Mouse (Mus musculus): ENCODE data around the gene Noct.

DNA sequence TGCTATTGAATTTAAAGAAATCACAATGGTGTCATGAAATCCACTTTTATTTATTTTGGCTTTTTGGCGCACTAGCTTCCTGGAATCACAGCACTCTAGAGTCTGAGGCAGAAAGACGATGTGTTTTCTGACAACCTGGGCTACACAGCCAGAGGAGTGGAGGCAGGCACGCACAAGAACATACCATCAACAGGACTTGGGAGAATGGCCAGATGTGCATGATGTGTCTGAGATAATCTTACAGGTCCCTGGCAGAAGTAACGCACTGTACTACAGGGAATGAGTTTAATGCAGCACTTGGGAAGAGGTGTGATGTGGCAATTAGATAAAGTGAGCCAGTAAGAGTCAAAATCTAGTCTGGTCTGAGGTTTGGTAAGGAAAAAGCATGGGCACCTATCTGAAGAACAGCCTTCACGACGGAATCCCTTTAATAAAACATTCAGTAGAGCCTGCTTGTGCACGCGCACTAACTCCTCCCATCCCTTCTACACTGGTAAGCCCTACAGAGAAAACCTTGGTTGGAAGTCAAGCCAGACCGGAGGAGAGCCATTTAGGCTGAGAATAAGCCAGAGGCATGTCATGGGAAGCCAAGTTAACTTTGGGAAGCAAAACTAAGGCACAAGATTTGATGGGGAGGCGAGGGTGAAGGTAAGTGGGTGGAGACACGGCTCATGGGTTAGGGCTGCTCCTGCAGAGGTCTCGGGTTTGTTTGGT lies 28.6 kb downstream of the Noct start:
- TF ChIP-seq CTCF (IDR thresholded peaks at IDR 0.05) = no peak
- TF ChIP-seq EP300 (IDR thresholded peaks at IDR 0.05) = no peak

All from lung, postnatal 0 days (tissue).